Mouse (Mus musculus) bone marrow, adult 2 months (tissue): ENCODE data around the gene Togaram1.

Experiments
- CTCF ChIP-seq: fragments of 200-500 bp; IDR thresholded peaks from 2 replicates; pipeline ENCODE4 v1.5.1; 2011; ENCODE audit warnings: low read length, control low read depth; ENCODE audit not compliant: control insufficient read depth, insufficient read depth
- POLR2A ChIP-seq: fragments of 200-500 bp; IDR thresholded peaks from 2 replicates; pipeline ENCODE4 v1.6.1; 2011; ENCODE audit warnings: low read depth, mild to moderate bottlenecking, control low read depth, low read length, borderline replicate concordance; ENCODE audit not compliant: control insufficient read depth

DNA sequence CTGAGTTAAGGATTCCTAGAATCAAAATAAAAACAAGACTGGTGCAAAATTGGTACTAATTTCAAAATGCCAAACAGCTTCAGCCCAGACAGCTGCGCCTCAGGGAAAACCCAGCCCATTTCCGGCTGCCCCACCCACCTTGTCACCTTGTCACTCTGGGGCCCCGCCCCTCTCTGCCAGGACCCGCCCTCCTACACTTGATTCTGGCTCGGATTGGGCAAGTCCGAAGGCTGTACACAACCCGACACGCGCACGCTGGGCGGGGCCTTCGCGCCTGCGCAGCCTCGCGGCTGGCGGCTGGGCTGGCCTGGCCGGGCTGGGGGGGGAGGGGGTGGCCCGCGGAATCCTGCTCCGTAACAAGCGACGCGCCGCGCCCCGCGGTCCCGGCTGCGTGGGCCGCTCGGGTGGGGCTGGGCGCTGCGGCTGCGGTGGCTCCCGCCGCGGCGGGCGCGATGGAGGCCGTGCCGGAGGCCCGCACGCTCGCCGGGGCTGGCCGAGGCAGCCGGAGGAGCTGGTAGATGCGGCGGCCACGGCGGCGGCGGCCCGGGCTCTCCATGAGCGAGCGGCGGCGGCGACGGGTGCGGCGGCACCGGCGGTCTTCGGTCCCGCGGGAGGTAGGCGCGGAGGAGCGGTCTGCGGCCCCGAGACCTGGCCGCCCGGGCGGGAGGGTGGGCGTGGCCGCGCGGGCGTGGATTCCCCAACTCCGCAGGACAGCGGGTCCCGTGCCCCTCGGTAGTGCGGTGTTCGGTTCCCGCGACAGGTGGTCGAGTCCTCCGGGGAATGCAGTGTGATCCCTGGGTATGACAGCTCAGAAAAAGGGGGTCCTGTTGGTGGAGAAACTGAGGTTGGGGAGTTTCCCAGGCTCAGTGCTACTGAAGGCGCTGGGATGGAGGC, 47.8 kb upstream of the Togaram1 start, which contains the start of gene Gm527:
- TF ChIP-seq POLR2A = 0 out of 2 replicates have a peak, but pooled peaks have one; percentile 20
- no peak for TF ChIP-seq CTCF
